Mouse (Mus musculus) Patski (cell line): ENCODE measurements at regions not wholly inside any gene's neighbourhood (a gene's known extent, or its start where the extent isn't known, plus 50 kb on each side); places are given as distances from the start of the nearest gene placed in this dataset.
A peak's percentile ranks its signal among the peaks of the same experiment; 100 is the strongest.
"Not testable (repeated sequence)": the region's sequence is repeated elsewhere in the genome, so short reads cannot be mapped to it uniquely, and the experiment has no call there.

Experiments
- ATAC-seq: fragments of 100-300 bp; one replicate; pipeline ENCODE4 v1.8.0; 2021
- CTCF ChIA-PET: fragments of 350-600 bp; sonication (Branson Sonifier 250); formaldehyde crosslinking; loops from one replicate; lab custom pipeline; 2022; ENCODE audit warnings: inconsistent platforms; lab: Charles Lee
- POLR2A ChIA-PET: fragments of 350-600 bp; sonication (Branson Sonifier 250); formaldehyde crosslinking; loops from one replicate; lab custom pipeline; 2022; ENCODE audit warnings: antibody characterized with exemption, inconsistent platforms; lab: Charles Lee
- DNase-seq: peaks from one replicate; pipeline ENCODE4 v3.0.0-alpha.2; 2011; ENCODE audit warnings: low read depth, low spot score
- H3K27me3 ChIP-seq: fragments of 371-371 bp; one replicate; pipeline ENCODE4 v1.5.1; 2021
- CTCF ChIP-seq: fragments of 100-300 bp; IDR thresholded peaks from one replicate; pipeline ENCODE4 v1.5.1; 2021
- in situ Hi-C: fragments of 300-500 bp; cut with MboI; formaldehyde crosslinking; loops from 3 replicates; pipeline ENCODE4 v1.11.1; 2018; ENCODE audit warnings: low pct_unique_long_range_greater_than_20kb, mixed read lengths

- ATAC-seq (no peak), DNase-seq (no peak)
- ChIA-PET CTCF (no interaction called here), POLR2A (no interaction called here)
- H3K27me3 ChIP-seq = no peaks in the 10 kb centered on the region
- in situ Hi-C loops = no loop called here
- TF ChIP-seq CTCF = no peak
Observed at GRCm38 (mm10) chr5:74813396-74813795, 110.7 kb upstream of the Lnx1 start.

- in situ Hi-C loops = no loop called here
- no peak for ATAC-seq
- no peak for TF ChIP-seq CTCF
- POLR2A ChIA-PET = no interaction called here
- CTCF ChIA-PET = interaction anchor here (0.9 to 1.6 kb wide), 5 partner anchors 9 to 16 kb away, joined by 3 to 4 read pairs (median 3); no protein-coding TSS in a partner anchor
- H3K27me3 ChIP-seq = no peaks in the 10 kb centered on the region
- DNase-seq = no peak
Observed at GRCm38 (mm10) chr5:74811046-74811445, 108.3 kb upstream of the Lnx1 start.

DNA sequence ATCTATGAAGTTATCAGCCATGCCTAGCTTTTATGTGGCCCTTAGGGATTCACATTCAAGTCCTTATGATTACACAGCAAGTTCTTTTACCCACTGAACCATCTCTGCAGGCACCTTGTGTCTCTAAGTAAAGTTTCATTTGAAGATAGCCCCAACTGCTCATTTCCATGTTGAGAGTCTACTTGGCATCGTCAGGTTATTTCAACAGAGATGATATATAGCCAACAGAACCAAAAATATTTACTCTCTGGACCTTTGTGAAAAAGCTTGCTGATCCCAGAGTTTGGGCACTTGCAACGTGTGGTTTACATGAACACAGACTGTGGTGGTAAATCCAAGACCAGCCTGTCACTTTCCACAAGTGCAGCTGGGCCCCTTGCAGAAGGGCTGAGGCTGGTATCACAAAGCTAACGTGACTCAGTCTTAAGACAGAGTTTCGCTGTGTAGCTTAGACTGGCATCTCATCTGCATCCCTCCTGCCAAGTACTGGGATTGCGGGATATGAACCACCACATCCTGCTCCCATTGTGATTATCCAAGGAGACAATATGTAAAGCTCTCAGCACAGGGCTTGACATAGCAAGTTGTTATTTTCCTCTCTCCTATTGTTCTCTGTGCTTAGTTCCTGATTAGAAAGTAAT, 105.0 kb upstream of the Lnx1 start:
- ChIA-PET CTCF (interaction anchor here (1.0 to 2.5 kb wide), 6 partner anchors 9 to 167 kb away, joined by 3 to 11 read pairs (median 4); no protein-coding TSS in a partner anchor), POLR2A (interaction anchor here (0.6 kb wide), 1 partner anchor 524 kb away, joined by 3 read pairs; no protein-coding TSS in a partner anchor)
- no peaks in the 10 kb centered on the region for H3K27me3 ChIP-seq
- ATAC-seq (peak; percentile 66), DNase-seq (no peak)
- in situ Hi-C loops = no loop called here
- TF ChIP-seq CTCF = no peak

DNA sequence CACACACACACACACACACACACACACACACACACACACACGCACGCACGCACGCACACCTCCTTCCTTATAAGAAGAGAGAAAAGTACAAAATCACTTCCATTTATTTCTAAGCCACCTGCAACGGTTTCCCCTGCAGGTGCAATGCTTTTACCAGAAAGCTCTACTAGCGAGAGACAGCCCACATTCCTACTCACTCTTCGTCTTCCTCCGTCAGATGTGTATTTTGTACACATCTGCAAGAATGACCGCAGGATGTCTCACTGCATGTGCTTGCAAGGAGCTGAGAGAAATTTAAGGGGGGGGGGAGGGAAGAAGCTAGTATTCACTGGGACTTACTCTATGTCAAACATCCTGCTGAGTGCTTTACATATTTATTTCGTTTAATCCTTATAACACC, 99.2 kb upstream of the Lnx1 start:
- DNase-seq = no peak
- in situ Hi-C loops = no loop called here
- no peak for TF ChIP-seq CTCF
- H3K27me3 ChIP-seq = no peaks in the 10 kb centered on the region
- ChIA-PET CTCF (interaction anchor here (1.0 to 1.2 kb wide), 2 partner anchors 9 to 354 kb away, joined by 3 read pairs; no protein-coding TSS in a partner anchor), POLR2A (interaction anchor here (0.7 kb wide), 1 partner anchor 93 kb away, joined by 3 read pairs; no protein-coding TSS in a partner anchor)
- no peak for ATAC-seq

DNA sequence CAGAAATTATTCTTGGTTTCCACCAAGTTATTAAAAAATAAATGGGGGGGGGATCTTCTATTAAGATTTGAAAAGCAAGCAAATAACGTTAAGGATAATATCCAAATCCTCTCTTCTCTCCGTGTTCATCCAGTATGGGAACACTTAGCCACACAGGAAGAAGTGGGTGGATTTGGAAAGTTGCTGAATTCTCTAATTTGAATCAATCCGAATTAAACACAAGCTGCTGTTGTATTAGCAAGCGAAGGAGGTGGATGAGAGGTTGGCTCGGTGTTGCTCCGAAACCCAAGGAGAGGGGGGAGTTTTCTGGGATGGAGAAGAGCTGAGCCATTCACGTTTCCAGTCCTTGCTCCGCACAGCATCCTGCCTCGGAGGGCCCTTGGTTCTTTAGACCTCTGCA, 97.6 kb upstream of the Lnx1 start:
- POLR2A ChIA-PET = interaction anchor here (1.2 kb wide), 1 partner anchor 12 kb away, joined by 3 read pairs; no protein-coding TSS in a partner anchor
- DNase-seq (no peak), ATAC-seq (no peak)
- CTCF ChIA-PET = interaction anchor here (0.8 to 1.6 kb wide), 6 partner anchors 8 to 144 kb away, joined by 4 to 7 read pairs (median 5); no protein-coding TSS in a partner anchor
- no peak for TF ChIP-seq CTCF
- H3K27me3 ChIP-seq = no peaks in the 10 kb centered on the region
- in situ Hi-C loops = no loop called here

DNA sequence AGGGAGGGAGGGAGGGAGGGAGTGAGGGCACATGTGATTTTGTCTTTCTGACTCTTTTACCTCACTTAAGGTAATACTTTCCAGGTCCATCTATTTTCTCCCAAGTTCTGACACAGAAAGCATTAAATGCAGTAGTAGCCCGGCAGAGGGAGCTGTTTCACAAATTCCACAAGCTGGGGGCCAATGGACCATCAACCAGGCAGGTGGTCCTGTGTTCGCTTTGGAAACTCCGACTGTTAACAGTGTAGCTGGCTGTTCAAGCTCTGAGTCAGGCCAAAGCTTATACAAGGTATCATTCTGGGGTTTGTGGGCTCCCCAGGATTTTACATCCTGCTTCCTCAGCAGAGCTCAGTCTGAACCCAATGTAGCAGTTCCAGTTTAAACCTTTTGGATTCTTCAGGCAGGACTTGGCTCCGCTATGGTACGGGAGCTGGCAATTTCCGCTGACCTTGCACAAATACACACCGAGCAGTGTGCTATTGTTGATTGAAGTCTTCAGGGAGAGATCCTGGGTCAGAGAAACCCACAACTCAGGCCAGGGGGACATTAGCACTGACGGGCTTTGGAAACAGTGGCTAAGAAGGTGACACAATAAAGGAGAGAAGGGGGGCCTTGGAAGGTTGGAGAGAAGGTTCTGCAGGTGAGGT, 93.8 kb upstream of the Lnx1 start:
- peak; percentile 75 for TF ChIP-seq CTCF
- no peak for ATAC-seq
- no peak for DNase-seq
- ChIA-PET CTCF (interaction anchor here (0.6 to 1.3 kb wide), 9 partner anchors 9 to 347 kb away, joined by 3 to 4 read pairs (median 3); no protein-coding TSS in a partner anchor), POLR2A (interaction anchor here (0.7 kb wide), 1 partner anchor 38 kb away, joined by 3 read pairs; no protein-coding TSS in a partner anchor)
- no peaks in the 10 kb centered on the region for H3K27me3 ChIP-seq
- in situ Hi-C loops = loop anchor here (5.0 to 10.0 kb wide), 4 partner anchors 101 to 361 kb away; partner anchors contain the start of gene Chic2

DNA sequence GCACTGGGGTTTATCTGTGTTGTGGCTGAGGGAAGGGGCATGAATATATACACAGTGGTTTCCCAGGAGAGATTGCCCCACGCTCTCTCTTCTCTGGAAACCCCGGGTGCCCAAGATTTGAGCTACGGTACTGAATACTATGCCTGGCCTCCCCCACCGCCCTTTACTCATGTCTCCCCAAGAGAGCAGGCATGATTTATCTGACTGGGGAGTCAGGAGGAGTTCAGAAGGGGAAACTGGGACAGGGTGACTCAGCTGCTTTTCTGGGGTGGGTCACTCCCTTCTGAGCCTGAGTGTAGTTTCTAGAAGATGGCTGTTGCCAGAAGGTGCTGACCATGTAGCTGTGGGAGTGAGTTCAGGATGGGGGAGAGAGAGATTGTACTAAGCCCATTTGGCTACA, 92.0 kb upstream of the Lnx1 start:
- in situ Hi-C loops = loop anchor here (5.0 to 10.0 kb wide), 4 partner anchors 103 to 363 kb away; partner anchors contain the start of gene Chic2
- H3K27me3 ChIP-seq = no peaks in the 10 kb centered on the region
- DNase-seq (peak; percentile 7), ATAC-seq (no peak)
- no peak for TF ChIP-seq CTCF
- CTCF ChIA-PET = interaction anchor here (0.9 to 3.0 kb wide), 10 partner anchors 10 to 362 kb away, joined by 3 to 11 read pairs (median 4); no protein-coding TSS in a partner anchor
- POLR2A ChIA-PET = interaction anchor here (0.6 kb wide), 2 partner anchors 102 to 288 kb away, joined by 3 to 4 read pairs; no protein-coding TSS in a partner anchor

- H3K27me3 ChIP-seq = no peaks in the 10 kb centered on the region
- in situ Hi-C loops = loop anchor here (10.0 kb wide), 1 partner anchor 251 kb away; the partner anchor contains the start of gene Chic2
- no peak for DNase-seq
- ChIA-PET CTCF (interaction anchor here (0.8 to 3.0 kb wide), 7 partner anchors 10 to 380 kb away, joined by 3 to 11 read pairs (median 4); no protein-coding TSS in a partner anchor), POLR2A (interaction anchor here (0.6 to 0.9 kb wide), 3 partner anchors 44 to 158 kb away, joined by 3 to 4 read pairs (median 3); no protein-coding TSS in a partner anchor)
- no peak for ATAC-seq
- TF ChIP-seq CTCF = no peak
Observed at GRCm38 (mm10) chr5:74793431-74793830, 90.7 kb upstream of the Lnx1 start.

DNA sequence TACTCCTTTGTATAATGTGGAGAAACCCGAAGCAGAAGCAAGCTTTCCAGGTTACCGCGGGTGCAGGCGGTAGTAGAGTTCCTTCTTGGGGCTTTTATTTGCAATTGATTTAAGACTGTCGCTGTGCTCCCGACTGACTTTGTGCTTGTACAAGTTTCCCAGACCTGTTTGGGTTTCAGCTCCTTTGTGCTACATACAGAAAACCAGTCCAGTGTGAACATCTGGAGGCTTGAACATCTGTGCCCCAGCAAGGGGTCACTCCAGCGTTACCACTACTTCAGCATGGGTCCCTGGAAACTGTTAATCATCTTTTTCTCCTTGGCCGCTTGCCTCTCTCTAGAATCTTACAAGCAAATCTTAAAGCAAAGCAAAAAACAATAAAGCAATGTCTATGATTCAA, 90.2 kb upstream of the Lnx1 start:
- ATAC-seq = no peak
- H3K27me3 ChIP-seq = no peaks in the 10 kb centered on the region
- in situ Hi-C loops = loop anchor here (10.0 kb wide), 1 partner anchor 252 kb away; the partner anchor contains the start of gene Chic2
- no peak for TF ChIP-seq CTCF
- DNase-seq = no peak
- POLR2A ChIA-PET = interaction anchor here (0.5 to 1.0 kb wide), 6 partner anchors 22 to 157 kb away, joined by 3 to 5 read pairs (median 4); no protein-coding TSS in a partner anchor
- CTCF ChIA-PET = interaction anchor here (0.8 to 3.0 kb wide), 7 partner anchors 9 to 380 kb away, joined by 3 to 11 read pairs (median 4); no protein-coding TSS in a partner anchor

DNA sequence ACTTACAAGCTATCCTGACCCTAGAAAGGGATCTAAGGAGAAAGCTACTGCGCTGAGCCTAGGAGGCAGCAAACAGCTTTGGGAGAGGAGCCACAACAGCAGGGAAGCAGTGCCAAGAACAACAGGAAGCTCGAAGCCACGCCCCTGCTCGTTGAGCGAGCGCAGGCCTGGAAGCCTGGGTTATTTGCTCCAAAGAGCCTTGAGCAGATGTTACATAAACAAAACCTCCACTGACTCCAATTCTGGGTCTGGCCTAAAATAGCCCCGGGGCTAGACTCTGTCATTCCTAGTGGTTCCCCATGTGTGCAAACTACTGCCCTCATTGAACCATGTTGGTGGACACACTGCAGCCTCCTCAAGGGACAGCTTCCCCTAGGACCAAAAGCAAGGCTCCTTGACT, 89.6 kb upstream of the Lnx1 start:
- TF ChIP-seq CTCF = peak; percentile 70
- in situ Hi-C loops = loop anchor here (10.0 kb wide), 1 partner anchor 252 kb away; the partner anchor contains the start of gene Chic2
- ATAC-seq (peak; percentile 97), DNase-seq (peak; percentile 96)
- H3K27me3 ChIP-seq = no peaks in the 10 kb centered on the region
- POLR2A ChIA-PET = interaction anchor here (0.6 to 1.6 kb wide), 5 partner anchors 104 to 249 kb away, joined by 3 to 5 read pairs (median 5); no protein-coding TSS in a partner anchor
- CTCF ChIA-PET = interaction anchor here (0.7 to 3.0 kb wide), 14 partner anchors 9 to 379 kb away, joined by 3 to 11 read pairs (median 4); no protein-coding TSS in a partner anchor

- ChIA-PET POLR2A (interaction anchor here (1.2 to 1.6 kb wide), 3 partner anchors 10 to 150 kb away, joined by 4 to 5 read pairs (median 4); no protein-coding TSS in a partner anchor), CTCF (interaction anchor here (1.1 to 2.6 kb wide), 4 partner anchors 10 to 150 kb away, joined by 3 to 8 read pairs (median 4); no protein-coding TSS in a partner anchor)
- ATAC-seq, H3K27me3 ChIP-seq, DNase-seq: not testable (repeated sequence)
- in situ Hi-C loops = loop anchor here (10.0 kb wide), 1 partner anchor 254 kb away; the partner anchor contains the start of gene Chic2
Observed at GRCm38 (mm10) chr5:74790501-74790900, 87.8 kb upstream of the Lnx1 start.
